Mouse (Mus musculus) left cerebral cortex, adult 11 months (tissue): Measurements from ENCODE around the gene Gprc5b.

ENCODE experiments used
- DNase-seq: peaks from one replicate; pipeline ENCODE4 v3.0.0; 2022; ENCODE audit warnings: low spot score

Gprc5b gene

DNA sequence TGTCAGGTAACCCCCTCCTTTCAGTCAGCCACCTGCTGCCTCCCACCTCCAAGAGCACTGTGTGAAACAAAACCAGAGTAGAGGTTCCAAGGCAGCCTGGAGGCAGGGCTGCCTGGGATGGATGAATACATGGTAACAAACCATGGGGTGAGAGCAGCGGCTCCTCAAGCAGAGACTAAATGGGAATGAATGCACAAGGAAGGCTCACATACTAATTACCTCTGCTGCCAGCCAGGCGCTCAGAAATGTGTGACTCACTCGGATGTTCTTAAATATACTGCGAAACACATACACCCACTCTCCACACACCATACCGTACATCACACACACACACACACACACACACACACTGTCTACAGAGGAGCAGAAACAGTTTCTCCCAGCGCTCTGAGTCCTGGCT is 4.7 kb downstream of the Gprc5b start:
- peak; percentile 80 for DNase-seq

DNA sequence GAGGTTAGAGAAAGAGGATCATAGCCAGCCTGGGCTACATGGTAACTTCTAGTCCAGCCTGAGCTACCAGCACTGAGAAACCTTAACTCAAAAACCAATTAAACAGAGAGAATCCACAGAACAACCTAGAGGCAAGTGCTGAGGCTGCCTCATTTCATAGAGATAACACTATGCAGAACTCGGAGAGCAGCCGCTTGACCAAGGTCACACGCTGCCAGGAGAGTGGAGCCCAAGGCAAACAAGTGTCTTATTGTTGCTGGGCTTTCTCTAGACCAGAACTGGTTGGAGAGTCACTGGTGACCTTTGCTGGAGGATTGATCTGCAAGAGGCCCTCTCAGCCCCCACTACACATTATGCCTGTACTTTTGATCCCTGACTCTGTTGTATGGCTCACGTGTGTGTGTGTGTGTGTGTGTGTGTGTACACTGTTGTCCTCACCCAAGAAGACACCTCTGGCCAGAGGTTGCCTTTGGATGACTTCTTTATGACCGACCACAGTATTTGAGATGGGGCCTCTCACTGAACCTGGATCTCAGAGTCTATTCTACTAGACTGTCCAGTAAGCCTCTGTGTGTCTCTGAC is 5.6 kb downstream of the Gprc5b start:
- no peak for DNase-seq

DNA sequence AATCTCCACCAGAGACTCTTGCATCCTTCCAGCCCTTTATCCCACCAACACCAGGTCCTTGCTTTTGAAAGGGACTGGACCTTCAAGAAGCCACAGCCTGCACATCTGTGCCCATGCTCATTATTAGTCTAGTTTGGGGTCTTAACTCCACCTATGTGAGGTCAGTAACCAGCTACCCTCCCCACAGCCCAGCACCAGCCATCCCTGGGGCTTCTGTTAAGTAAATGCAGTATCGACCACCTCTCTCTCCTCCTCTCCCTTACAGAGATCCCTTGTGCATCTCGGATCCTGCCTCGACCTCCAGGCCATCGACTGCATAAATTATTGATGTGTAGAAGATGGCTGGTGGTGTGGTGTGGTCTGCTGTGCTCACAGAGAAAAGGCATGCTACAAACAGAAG is 8.6 kb downstream of the Gprc5b start:
- no peak for DNase-seq

DNA sequence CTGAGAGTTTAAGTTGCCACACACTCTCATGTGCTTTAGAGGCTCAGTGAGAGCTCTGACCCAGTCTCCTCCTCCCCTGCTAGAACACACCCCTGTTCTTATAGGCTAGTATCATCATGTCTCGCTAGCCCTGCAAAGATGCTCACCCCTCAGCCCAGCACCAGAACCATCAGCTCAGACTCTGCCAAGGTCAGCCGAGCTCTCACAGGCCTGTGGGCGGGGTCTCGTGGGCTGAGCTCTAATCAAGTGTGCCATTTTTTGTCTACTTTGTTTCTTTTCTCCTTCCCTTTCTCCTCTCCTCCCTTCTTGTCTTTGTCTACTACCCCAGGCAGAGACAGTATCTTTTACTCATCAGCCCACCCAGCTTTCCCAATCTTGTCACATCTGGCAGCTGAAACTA is 9.2 kb downstream of the Gprc5b start:
- DNase-seq = no peak

DNA sequence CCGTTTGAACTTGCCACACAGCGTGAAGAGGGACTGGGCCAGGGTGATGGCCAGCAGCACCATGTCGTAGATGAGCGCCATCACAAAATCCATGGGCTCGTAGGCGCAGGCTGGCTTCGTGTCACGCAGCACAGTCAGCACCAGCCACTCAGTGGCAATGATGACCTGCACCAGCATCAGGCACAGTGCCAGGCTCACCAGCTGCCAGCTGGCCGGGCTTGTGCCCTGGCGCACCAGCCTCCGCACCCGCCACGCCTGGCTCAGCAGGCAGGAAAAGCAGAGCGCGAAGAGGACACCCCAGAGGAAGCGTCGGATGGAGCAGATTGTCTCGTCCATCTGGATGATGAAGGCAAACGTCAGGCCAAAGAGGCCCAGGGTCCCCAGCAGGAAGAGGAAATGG is 11.1 kb downstream of the Gprc5b start:
- peak; percentile 79 for DNase-seq

DNA sequence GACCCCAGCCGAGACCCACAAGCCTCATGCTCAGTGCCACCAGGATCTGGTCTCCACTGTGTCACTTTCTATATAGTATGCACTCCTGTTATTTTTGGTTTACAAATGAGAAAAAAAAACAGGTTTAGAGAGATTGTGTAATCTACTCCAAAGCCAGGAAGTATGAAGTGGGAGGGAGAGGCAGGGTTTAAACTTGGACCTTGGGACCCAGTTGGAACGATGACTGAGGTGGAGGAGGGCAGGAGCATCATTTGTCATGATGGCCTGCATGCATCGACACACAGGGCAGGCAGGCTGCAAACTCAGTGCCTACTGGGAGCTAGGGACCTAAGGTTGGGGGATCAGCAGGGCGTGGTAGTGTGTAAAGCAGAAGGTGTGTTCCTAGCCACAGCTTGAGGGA is 12.4 kb downstream of the Gprc5b start:
- DNase-seq = no peak

DNA sequence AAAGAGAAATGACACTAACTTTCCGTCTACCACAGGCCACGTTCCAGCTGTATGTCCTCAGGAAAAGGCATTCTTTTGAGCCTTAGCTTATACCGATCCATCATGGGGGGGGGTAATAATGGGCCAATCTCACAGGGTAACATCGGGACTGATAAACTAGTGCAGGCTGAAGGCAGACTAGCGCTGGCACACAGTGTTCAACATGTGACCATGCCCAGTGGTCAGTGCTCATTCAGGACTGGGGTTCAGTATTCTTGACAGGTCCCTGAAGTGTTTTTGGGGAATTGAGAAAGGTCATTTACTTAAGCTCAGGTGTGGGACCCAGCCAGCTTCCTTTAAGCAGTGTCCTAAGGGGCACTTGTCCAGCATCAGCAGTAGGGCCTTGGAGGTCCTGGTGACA is 13.2 kb downstream of the Gprc5b start:
- no peak for DNase-seq

DNA sequence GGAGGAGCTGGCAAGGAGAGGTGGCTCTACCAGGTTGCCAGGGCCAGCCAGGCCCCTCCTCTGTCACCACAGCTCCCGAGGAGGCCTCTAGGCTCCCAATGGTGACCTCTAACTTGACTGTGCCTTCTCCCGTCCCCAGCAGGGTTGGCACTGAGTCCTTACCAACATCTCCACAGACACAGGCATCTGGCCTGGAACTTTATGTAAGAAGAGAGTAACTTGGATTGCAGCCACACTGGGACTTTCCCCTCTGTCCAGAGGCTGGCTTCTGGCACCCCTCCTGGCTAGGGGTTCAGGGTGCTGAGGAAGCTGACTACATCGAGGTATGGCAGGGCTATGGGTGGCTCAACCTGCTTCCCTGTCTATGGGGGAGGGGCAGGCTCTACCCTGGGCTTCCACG is 13.7 kb downstream of the Gprc5b start:
- no peak for DNase-seq

DNA sequence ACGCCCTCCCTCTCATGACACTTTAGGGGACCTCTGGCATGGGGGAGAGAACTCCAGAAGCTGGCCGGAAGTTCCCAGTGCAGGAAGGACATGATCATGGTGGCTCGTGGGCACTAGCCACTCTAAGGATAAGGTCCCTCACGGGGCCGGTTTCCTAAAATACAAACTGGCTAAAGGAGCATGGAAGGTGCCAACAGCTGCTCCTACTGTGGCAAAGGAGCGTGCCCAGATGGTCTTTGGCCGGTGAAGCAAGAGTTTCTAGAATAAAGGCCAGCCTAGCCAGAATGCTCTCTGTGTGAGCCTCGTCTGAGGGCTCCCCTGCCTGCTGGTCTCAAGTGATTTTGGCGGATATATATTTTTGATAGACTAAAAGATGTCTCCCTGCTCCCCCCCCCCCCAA is 15.3 kb downstream of the Gprc5b start:
- no peak for DNase-seq

DNA sequence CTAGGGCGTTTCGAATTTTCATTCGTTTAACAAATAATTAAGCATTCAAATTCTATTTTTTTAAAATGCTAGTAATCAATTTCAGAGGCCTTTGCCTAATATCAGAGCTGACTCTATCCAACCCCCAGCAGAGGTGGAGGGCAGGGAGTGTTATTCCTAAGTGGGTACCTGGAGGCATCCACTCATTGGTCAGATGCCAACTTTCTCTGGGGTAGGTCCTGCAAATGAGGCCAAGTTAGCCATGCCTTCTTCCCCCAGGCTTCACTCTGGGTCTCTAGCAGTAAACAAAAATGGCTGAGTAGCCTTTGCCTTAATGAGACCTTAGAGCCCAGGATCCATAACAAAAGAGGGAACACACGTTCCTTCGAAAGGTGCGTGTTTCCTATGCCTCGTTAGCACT is 15.9 kb downstream of the Gprc5b start:
- no peak for DNase-seq

DNA sequence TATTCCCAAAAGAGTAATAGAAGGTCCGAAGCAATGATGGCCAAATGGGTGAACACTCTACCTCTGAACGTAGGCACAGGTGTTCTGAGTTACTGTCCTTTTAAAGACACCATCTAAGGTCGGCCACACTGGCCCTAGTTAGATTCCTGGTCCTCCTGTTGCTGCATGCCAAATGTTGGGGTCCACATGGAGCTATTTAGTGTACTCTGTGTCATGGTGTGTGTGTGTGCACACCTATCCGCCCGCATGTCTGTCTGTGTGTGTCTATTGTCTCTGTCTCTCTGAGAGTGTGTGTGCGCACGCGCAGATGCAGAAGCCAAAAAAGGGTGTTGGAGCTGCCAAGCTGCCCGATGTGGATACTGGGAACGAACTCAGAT is 17.9 kb downstream of the Gprc5b start:
- DNase-seq = no peak

DNA sequence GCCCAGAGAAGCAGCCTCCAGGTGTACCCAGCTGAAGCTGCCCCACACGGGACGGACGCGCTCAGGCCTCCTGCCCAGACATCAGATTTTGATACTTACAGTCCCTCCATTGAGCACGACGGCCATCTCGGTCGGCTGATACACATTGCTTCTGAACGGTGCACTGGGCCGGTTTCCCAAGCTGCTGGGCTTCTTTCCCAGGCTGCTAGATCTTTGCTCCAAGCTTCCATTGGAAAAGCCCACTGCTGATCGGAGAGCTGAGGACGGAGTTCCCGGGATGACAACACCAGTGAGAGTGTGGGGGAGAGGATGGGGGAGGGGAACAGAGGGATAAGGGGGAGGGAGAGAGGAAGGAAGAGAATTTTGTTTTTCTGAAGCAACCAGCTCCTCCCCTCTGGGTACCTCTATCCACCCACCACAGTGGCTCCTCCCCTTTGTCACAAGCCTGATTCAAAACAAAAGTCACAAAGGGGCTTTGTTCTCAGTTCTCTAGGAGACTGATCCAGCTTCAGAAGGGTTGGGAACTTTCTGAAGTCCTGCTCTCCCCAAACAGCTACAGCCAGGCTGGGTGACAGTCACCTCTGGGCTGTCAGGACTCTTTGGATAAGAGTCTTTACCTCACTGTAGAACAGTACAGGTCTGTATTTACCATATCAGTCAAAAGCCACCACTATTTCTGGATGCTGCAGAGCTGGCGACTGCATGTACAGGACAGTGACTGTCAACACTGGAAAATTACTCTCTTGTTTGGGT is 18.4 kb downstream of the Gprc5b start:
- DNase-seq = peak; percentile 57

DNA sequence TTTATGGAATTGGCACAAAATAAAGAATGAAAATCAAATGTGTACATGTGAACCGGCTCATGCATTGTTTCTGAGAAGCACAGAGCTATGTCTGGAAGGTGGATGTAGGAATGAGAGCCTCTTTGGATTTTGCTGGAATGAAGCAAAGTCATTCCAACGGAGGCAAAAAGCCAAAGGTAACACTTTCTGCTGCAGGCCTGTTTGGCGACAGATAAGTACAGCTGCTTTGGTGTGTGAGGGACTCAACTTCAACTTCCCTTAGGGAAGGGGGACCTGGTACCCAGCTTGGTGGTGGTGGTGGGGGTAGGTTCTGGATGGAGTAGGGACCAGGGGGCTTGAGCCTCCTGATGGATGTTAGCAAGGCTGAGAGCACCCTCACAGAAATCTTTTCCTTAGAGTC is 19.2 kb downstream of the Gprc5b start:
- no peak for DNase-seq

DNA sequence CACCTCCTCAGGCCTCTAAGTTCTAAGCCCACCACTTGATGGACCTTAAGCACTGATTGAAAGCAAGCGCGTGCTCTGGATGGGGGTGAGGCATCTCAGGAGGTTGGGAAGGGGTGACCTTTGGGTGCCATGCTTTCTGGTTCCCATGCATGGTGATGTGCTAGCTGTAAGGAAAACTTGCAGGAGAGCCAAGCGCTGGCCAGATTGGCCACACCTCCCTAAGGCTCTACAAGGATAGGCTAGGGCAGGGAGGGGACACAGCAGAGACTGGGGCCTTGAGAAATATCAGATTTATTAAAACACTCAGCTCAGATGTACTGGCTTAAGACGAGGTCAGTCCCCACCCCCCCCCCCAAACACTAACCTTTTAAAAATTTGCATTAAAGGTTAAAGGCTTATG is 21.6 kb downstream of the Gprc5b start:
- DNase-seq = no peak

DNA sequence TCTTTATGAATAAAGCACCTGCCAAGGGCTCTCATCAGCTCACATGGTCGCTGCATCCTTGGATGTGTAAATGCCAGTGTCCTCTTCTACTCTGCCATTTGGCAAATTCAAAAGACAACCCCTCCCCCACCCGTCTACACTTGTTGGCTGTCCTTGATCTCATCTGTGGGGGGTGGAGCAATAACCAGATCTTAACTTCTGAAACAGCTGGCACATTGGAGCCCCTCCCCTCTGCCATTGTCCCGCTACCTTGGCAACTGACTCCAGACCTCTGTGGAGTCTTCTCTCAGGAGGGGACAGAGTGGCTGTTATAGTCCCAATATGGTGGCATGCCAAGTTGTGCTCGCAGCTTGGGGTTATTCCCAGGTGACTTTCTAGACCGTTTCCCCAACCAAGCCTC is 22.7 kb downstream of the Gprc5b start:
- DNase-seq = no peak

DNA sequence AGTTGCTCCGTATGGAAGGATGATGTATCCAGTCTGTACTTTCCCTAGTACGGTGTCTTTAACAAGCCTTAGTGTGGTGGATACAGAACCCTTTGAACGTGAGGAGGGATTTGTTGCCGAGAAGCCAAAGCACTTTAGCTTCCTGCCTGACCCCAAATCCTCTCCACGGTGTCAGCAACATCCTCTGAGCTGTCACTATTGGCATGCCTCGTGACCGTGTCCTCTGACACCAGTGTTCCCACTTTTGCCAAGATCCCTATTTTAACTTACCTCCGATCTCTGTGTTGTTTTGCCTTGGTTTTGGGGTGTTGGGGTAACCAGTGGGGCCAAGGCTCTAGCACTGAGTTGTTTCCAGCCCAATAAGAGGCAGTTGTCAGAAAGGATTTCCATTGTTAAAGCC is 23.5 kb downstream of the Gprc5b start:
- no peak for DNase-seq

DNA sequence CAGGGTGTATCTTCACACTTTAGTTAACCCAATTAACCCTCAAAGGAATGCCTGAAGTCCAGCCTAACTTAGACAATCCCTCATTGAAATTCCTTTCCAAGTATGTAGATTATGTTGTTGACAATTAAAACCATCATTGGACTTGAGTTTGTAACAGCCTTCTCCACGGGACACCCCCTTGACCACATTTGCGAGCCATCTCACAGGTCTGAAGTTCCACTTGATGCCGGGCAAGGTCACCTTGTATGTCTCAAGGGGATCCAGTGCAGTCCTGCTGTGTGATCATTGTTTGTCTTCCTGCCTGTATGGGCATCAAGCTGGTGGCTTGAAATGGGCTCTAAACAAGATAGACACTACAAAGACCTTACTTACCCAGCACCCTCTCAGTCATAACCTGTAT is 26.1 kb downstream of the Gprc5b start:
- DNase-seq = no peak

DNA sequence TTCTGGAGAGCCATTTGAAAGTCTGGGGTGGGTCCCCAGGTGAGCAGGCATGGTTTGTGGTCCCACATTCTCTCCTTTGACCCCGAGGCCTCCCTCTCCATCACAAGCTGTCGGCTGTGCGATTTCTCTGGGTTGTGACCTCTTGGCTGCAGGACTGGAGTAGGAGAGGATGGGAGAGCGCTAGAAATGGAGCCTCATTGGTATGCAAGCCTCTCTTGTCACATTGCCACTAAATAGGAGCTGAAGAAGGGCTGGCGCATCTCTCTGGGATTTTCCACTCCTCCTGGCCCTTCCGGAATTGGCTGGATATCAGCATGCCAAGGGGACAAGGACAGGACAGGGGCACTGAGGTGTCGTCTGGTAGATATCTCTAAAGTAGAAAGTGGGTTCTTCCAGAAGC is 29.8 kb downstream of the Gprc5b start:
- no peak for DNase-seq

DNA sequence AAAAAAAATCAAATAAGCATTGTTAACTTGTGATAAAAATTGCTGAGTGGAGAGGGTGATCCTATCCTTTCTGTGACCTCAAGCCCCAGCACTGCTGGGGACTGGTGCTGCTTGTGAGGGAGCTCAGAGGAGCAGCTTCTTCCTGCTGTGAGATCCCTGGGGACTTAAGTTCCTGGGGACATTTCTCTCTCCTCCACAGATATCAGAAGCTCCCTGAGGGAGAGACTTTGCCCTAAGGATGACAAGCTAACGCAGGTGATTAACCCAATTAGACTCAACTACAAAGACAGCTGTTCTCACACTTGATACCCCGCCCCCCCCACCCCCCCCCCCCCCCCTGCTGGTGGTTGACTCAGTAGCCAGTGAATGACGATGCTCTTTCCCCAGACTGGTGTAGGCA is 30.2 kb downstream of the Gprc5b start:
- no peak for DNase-seq

DNA sequence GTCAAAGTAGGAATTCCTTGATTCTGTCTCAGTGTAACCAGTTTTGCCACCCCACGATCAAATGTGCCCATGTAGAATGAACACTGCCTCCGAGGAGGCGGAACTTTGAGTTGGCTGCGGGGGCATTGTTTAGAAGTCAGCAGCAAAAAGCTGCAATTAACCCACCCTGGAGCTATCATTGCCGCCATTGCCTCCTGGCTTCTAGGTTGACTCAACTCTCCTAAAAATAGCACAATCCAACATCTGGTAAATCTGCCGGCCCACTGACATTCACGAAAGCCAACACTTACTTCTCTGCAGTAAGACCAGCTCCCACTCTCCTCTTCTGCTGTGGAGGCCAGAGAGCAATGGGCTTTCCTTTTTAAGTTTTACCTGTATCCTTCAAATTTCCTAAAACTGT is 35.8 kb downstream of the Gprc5b start:
- DNase-seq = no peak

DNA sequence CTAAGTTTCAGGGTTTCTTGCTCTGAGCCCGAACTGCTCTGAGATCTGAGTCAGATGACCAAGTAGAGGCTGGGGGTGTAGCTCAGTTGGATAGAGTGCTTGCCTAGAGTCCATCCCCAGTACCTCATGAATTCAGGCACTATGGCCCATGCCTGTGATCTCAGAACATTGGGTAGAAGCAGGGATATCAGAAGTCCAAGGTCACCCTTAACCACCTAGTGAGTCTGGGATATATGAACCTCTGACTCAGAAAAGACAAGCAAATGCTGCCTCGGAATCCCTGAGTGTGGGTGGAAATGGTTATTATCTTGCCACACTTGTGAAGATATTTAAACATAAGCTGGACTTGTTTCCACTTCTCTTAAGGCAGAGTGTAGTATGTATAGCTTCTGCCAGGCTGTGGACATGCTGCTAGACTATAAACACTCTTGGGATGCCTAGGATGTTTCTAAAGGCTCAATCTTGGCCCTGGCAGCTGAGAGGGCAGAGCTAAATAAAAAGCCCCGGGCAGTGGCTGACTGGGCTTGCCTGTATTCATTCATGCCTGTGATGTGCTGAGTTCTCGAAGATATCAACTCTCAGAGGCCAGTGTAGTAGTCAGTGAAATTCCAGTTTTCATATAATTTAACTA is 38.3 kb downstream of the Gprc5b start:
- DNase-seq = no peak

DNA sequence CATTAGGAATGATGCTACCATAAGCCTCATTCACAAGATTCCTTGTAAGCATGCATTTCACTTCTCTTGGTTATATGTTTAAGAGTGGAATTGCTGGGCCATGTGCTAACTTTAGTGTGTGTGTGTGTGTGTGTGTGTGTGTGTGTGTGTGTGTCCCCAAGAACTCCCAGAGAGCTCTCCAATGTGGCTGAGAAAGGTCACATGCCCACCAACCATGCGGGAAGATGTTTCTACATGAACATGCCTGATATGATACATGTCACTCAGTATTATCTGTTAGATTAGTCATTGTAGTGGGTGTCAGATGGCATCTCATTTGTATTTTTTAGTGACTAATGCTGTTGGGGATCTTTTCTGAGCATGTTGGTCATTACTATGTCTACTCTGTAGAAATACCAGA is 40.0 kb downstream of the Gprc5b start:
- no peak for DNase-seq

DNA sequence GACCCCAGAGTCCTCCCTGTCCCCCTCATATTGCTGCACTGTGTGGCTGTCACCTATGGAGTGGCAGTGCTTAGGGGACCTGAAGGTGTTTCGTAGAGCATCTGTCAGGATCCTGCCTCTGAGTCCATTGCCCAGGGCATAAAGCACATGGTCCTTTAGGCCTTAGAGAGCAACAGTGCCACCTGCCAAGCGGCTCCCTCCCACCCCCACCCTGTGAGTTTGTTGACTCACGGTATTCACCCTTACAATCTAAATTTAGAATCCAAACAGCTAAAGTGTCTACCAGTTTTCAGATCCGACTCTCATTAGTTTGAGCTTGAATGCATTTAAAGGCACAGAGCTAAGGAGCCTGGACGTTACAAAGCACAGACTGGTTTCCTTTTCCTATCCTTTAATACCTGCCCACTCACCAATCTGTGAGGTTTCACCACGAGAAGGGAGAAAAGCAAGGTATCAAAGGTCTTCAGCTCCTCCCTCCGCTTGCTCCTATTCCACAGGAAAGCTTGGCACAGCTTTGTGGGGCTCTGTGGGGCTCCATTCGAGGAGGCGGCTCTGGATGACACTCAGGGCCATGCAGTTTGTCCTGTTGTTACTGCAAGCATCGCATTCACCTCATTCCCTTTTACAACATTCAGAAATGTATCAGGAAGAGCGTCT is 41.3 kb downstream of the Gprc5b start:
- no peak for DNase-seq
